Mouse (Mus musculus) liver, embryonic 16.5 days (tissue): ENCODE data around the gene Col5a3. TPM values are rescaled to one million over a fixed set of nuclear protein-coding genes. Genes with fewer than 3 reads are reported as not detected.

Experiments used
- ATAC-seq: fragments of 200-750 bp; cut with Nextera tagmentation; 2 replicates; pipeline ENCODE4 v1.8.0; 2017; ENCODE audit warnings: low read depth, mild to moderate bottlenecking, moderate number of reproducible peaks, moderate library complexity
- H3K27ac ChIP-seq: fragments of 300-500 bp; sonication (generic); 2 replicates; pipeline ENCODE4 v1.5.1; 2014; ENCODE audit warnings: mild to moderate bottlenecking, low read length
- H3K27me3 ChIP-seq: fragments of 300-500 bp; sonication (generic); 2 replicates; pipeline ENCODE4 v1.6.1; 2014; ENCODE audit warnings: low read depth, low read length, mixed read lengths; ENCODE audit not compliant: control insufficient read depth, insufficient read depth
- H3K36me3 ChIP-seq: fragments of 300-500 bp; sonication (generic); 2 replicates; pipeline ENCODE4 v1.6.1; 2014; ENCODE audit warnings: mild to moderate bottlenecking; ENCODE audit not compliant: control insufficient read depth, insufficient read depth
- H3K4me1 ChIP-seq: fragments of 300-500 bp; sonication (generic); 2 replicates; pipeline ENCODE4 v1.6.1; 2014; ENCODE audit warnings: low read depth, low read length, mixed read lengths; ENCODE audit not compliant: control insufficient read depth
- H3K4me2 ChIP-seq: fragments of 300-500 bp; sonication (generic); 2 replicates; pipeline ENCODE4 v1.6.1; 2014; ENCODE audit warnings: low read depth, low read length, mixed read lengths
- H3K4me3 ChIP-seq: fragments of 300-500 bp; sonication (generic); 2 replicates; pipeline ENCODE4 v1.5.1; 2014; ENCODE audit warnings: low read depth, mild to moderate bottlenecking, low read length
- H3K9ac ChIP-seq: fragments of 300-500 bp; sonication (generic); 2 replicates; pipeline ENCODE4 v1.6.1; 2014; ENCODE audit warnings: low read depth, low read length
- H3K9me3 ChIP-seq: fragments of 300-500 bp; sonication (generic); replicated peaks from 2 replicates; pipeline ENCODE4 v1.6.1; 2016; ENCODE audit warnings: low read length; ENCODE audit not compliant: control insufficient read depth
- WGBS: fragments of 180-500 bp; shearing (Covaris S2); extraction: QIAGEN DNeasy Blood & Tissue Kit; methylation state at CpG from one replicate; pipeline ENCODE4 v1.1.7; 2014; ENCODE audit not compliant: insufficient replicate concordance; 5-methylcytosine and 5-hydroxymethylcytosine counted together
- polyA plus RNA-seq: library from polyadenylated mRNA; unstranded; fragments of >200 nt; fragmentation: Nextera tagmentation; extraction: Ambion mirVana; gene quantifications from 2 replicates; pipeline ENCODE4 v1.2.1, GENCODE M21; 2015

The Col5a3 gene
- polyA plus RNA-seq, 1 experiment from 2014 or later: 0.33 TPM

GRCm38 (mm10) chr9:20812537-20813271 lies 2.2 kb downstream of the Col5a3 start:
- Histone ChIP-seq H3K4me2 (no peak overlapping the region), H3K27me3 (peaks cover 27% of the 10 kb centered on the region)

GRCm38 (mm10) chr9:20810773-20811172 lies 4.1 kb downstream of the Col5a3 start:
- peaks cover 4% of the 10 kb centered on the region for H3K4me1 ChIP-seq
- H3K27ac ChIP-seq: no peak overlapping the region
- peaks cover 24% of the 10 kb centered on the region for H3K27me3 ChIP-seq
- no peaks in the 10 kb centered on the region for H3K36me3 ChIP-seq
- no peaks in the 10 kb centered on the region for H3K9me3 ChIP-seq
- H3K4me2 ChIP-seq: no peak overlapping the region
- 33% methylated on average over 1 of the region's 1 CpGs for WGBS
- no peak overlapping the region for H3K9ac ChIP-seq
- no peak for ATAC-seq
- H3K4me3 ChIP-seq: no peak overlapping the region

More at GRCm38 (mm10) chr9:20812537-20813271, 2.2 kb downstream of the Col5a3 start:
- no peak overlapping the region for H3K27ac ChIP-seq
- no peaks in the 10 kb centered on the region for H3K9me3 ChIP-seq
- H3K9ac ChIP-seq: no peak overlapping the region
- no peaks in the 10 kb centered on the region for H3K36me3 ChIP-seq
- peaks cover 4% of the 10 kb centered on the region for H3K4me1 ChIP-seq
- no peak overlapping the region for H3K4me3 ChIP-seq
- 9% methylated on average over 19 of the region's 19 CpGs for WGBS
- ATAC-seq: no peak

GRCm38 (mm10) chr9:20810271-20810670 lies 4.6 kb downstream of the Col5a3 start:
- Histone ChIP-seq H3K36me3 (no peaks in the 10 kb centered on the region), H3K4me2 (no peak overlapping the region), H3K27me3 (peaks cover 20% of the 10 kb centered on the region), H3K4me1 (peaks cover 4% of the 10 kb centered on the region), H3K4me3 (no peak overlapping the region), H3K9ac (no peak overlapping the region), H3K9me3 (no peaks in the 10 kb centered on the region), H3K27ac (no peak overlapping the region)
- 12% methylated on average over 4 of the region's 4 CpGs for WGBS
- no peak for ATAC-seq

GRCm38 (mm10) chr9:20805706-20806105 lies 9.2 kb downstream of the Col5a3 start:
- H3K4me1 ChIP-seq: no peaks in the 10 kb centered on the region
- H3K9me3 ChIP-seq: no peaks in the 10 kb centered on the region
- 54% methylated on average over 5 of the region's 5 CpGs for WGBS
- H3K27ac ChIP-seq: no peak overlapping the region
- no peaks in the 10 kb centered on the region for H3K36me3 ChIP-seq
- ATAC-seq: no peak
- no peak overlapping the region for H3K4me3 ChIP-seq
- H3K27me3 ChIP-seq: no peaks in the 10 kb centered on the region
- no peak overlapping the region for H3K4me2 ChIP-seq
- H3K9ac ChIP-seq: no peak overlapping the region

- H3K9me3 ChIP-seq: no peaks in the 10 kb centered on the region
- H3K4me2 ChIP-seq: no peak overlapping the region
- H3K27ac ChIP-seq: no peak overlapping the region
- H3K27me3 ChIP-seq: no peaks in the 10 kb centered on the region
- no peaks in the 10 kb centered on the region for H3K36me3 ChIP-seq
- H3K9ac ChIP-seq: no peak overlapping the region
- H3K4me1 ChIP-seq: no peaks in the 10 kb centered on the region
- 51% methylated on average over 3 of the region's 3 CpGs for WGBS
- ATAC-seq: no peak
- H3K4me3 ChIP-seq: no peak overlapping the region
Observed at GRCm38 (mm10) chr9:20805159-20805495, 9.7 kb downstream of the Col5a3 start.

- 40% methylated on average over 13 of the region's 13 CpGs for WGBS
- Histone ChIP-seq H3K27ac (0 out of 2 replicates have a peak overlapping the region, but pooled peaks have one; percentile 31), H3K4me2 (no peak overlapping the region), H3K4me3 (no peak overlapping the region), H3K4me1 (no peaks in the 10 kb centered on the region), H3K9ac (no peak overlapping the region), H3K27me3 (no peaks in the 10 kb centered on the region), H3K9me3 (no peaks in the 10 kb centered on the region), H3K36me3 (no peaks in the 10 kb centered on the region)
- peak; percentile 91 for ATAC-seq
Observed at GRCm38 (mm10) chr9:20804266-20805158, 10.4 kb downstream of the Col5a3 start.

GRCm38 (mm10) chr9:20794108-20794806 lies 20.6 kb downstream of the Col5a3 start:
- ATAC-seq: no peak
- H3K27ac ChIP-seq: no peak overlapping the region
- WGBS: 12% methylated on average over 7 of the region's 7 CpGs

GRCm38 (mm10) chr9:20790345-20790744 lies 24.5 kb downstream of the Col5a3 start:
- Histone ChIP-seq H3K27ac (no peak overlapping the region), H3K9ac (no peak overlapping the region), H3K4me1 (no peaks in the 10 kb centered on the region), H3K9me3 (0 out of 2 replicates have a peak, but pooled peaks cover 3% of the 10 kb centered on the region), H3K27me3 (no peaks in the 10 kb centered on the region), H3K4me2 (no peak overlapping the region), H3K4me3 (no peak overlapping the region), H3K36me3 (no peaks in the 10 kb centered on the region)
- 61% methylated on average over 3 of the region's 3 CpGs for WGBS
- ATAC-seq: no peak

More at GRCm38 (mm10) chr9:20794108-20794806, 20.6 kb downstream of the Col5a3 start:
- H3K4me3 ChIP-seq: no peak overlapping the region
- no peaks in the 10 kb centered on the region for H3K4me1 ChIP-seq
- H3K36me3 ChIP-seq: no peaks in the 10 kb centered on the region
- H3K9ac ChIP-seq: no peak overlapping the region
- no peaks in the 10 kb centered on the region for H3K9me3 ChIP-seq
- no peak overlapping the region for H3K4me2 ChIP-seq
- H3K27me3 ChIP-seq: no peaks in the 10 kb centered on the region
